In the genomic region with DNA sequence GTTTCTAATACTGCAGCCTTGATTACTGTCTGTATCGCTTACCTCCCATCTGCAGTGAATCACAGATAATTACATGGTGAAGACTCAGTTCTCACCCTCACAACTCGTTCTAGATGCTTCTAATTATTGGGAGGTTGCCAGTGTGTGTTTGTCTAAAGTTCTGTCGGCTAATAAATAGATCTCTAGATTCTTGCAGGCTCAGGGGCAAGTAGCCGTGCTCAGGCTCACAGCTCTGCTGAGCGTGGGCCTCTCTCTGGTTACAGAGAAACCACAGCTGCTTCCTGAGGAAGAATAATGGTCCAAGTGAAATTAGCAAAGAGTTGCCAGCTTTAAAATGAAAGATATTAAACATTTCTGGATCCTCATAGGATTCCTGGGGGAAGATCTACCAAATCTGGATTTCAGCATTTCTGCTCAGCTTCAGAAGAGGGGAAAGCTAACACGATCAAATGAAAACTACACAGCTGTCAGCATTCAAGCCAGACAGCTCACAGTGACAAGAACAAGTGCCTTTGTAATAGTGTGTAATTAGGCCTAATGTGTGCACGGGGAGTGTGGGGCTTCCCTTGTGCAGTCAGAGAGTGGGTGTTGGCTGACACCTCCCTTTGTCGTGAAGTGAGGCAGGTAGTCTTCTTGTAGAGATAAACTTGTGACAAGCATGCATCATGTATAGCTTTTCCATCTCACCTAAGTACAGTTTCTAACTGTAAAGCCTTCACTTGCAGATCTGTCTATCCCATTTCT, we compare ENCODE assay signal across 14 mouse cellular contexts.
DNase-seq lines count a peak whose midpoint lies in the region; ATAC-seq lines count a peak whose summit lies in the region.
"Had no signal": no experiment of that assay in that cellular context is flagged by ENCODE, and none has a peak within 500 bp of the region (broad histone marks: within the 10 kb centered on the region; RNA-seq: fewer than 3 reads in every experiment).

No protein-coding gene starts in this region.

- intact Hi-C loops in left cerebral cortex, postnatal 4 days (cut with DNase I), result no loop called here

- H3K4me1 ChIP-seq in kidney, embryonic 15.5 days, result peaks cover 36% of the 10 kb centered on the region
- peaks cover 20% of the 10 kb centered on the region for H3K4me1 ChIP-seq in stomach, embryonic 16.5 days (ENCODE audit: control insufficient read depth, insufficient read depth, low read length)
- H3K4me1 ChIP-seq in hindbrain, embryonic 10.5 days (replicated peaks), result peaks cover 7% of the 10 kb centered on the region; the same call in 1 of the 2 replicates

- H3K9ac ChIP-seq in kidney, embryonic 15.5 days, result no peak overlapping the region
- H3K9ac ChIP-seq in stomach, embryonic 16.5 days (ENCODE audit: low read length), result 0 out of 2 replicates have a peak overlapping the region, but pooled peaks have one; percentile 5
- H3K9ac ChIP-seq: midbrain, embryonic 15.5 days had no signal

- no peak for DNase-seq in kidney, postnatal 36 days
- peak; percentile 4 to 13 for DNase-seq in spleen, postnatal 36 days (ENCODE audit: low spot score in 2 of 2)
- no peak for DNase-seq in spleen, postnatal 10 days (ENCODE audit: low spot score in 2 of 2)
- no peak for DNase-seq in left cerebral cortex, postnatal 4 days
- DNase-seq in hindbrain, embryonic 10.5 days (ENCODE audit: low spot score), result no peak
- DNase-seq: adrenal gland, postnatal 36 days; cerebellum, postnatal 14 days; heart, postnatal 14 days; liver; thymus, postnatal 4 days had no signal

- WGBS in kidney, embryonic 15.5 days, result 33% methylated on average over 8 of the region's 8 CpGs
- 27% methylated on average over 8 of the region's 8 CpGs for WGBS in stomach, embryonic 16.5 days
- WGBS in hindbrain, embryonic 10.5 days, result 77% methylated on average over 8 of the region's 8 CpGs

- no peaks in the 10 kb centered on the region for H3K9me3 ChIP-seq in kidney, embryonic 15.5 days (replicated peaks)
- H3K9me3 ChIP-seq in stomach, embryonic 16.5 days (replicated peaks; ENCODE audit: control insufficient read depth, low read length), result no peaks in the 10 kb centered on the region
- no peaks in the 10 kb centered on the region for H3K9me3 ChIP-seq in hindbrain, embryonic 10.5 days
- H3K9me3 ChIP-seq: midbrain, embryonic 15.5 days had no signal

- H3K27me3 ChIP-seq in kidney, embryonic 15.5 days, result no peaks in the 10 kb centered on the region
- no peaks in the 10 kb centered on the region for H3K27me3 ChIP-seq in stomach, embryonic 16.5 days (ENCODE audit: control insufficient read depth, insufficient read depth, low read length)
- H3K27me3 ChIP-seq in hindbrain, embryonic 10.5 days (ENCODE audit: insufficient read depth, poor library complexity, severe bottlenecking), result no peaks in the 10 kb centered on the region
- H3K27me3 ChIP-seq: midbrain, embryonic 15.5 days had no signal

- no peak overlapping the region for H3K4me3 ChIP-seq in kidney, embryonic 15.5 days (replicated peaks)
- H3K4me3 ChIP-seq in stomach, embryonic 16.5 days (replicated peaks; ENCODE audit: low read length), result no peak overlapping the region
- no peak overlapping the region for H3K4me3 ChIP-seq in hindbrain, embryonic 10.5 days
- H3K4me3 ChIP-seq: midbrain, embryonic 15.5 days had no signal

- H3K27ac ChIP-seq in kidney, embryonic 15.5 days, result peak overlapping the region; percentile 20; the same call in 1 of the 2 replicates
- H3K27ac ChIP-seq in stomach, embryonic 16.5 days (ENCODE audit: low read length), result peak overlapping the region; percentile 35
- H3K27ac ChIP-seq in hindbrain, embryonic 10.5 days, result no peak overlapping the region
- H3K27ac ChIP-seq: midbrain, embryonic 15.5 days had no signal

- ATAC-seq in kidney, embryonic 15.5 days (replicated peaks; ENCODE audit: low FRiP score), result no peak
- ATAC-seq in hematopoietic stem cell, adult 5-6 weeks (replicated peaks in 1 of 2; ENCODE audit: insufficient read depth in 1 of 2, low FRiP score in 2 of 2, low TSS enrichment in 1 of 2, low read depth in 1 of 2, poor library complexity in 2 of 2, severe bottlenecking in 2 of 2), result peak; percentile 80 to 85
- ATAC-seq in stomach, embryonic 16.5 days (ENCODE audit: insufficient read depth, low FRiP score), result no peak
- ATAC-seq: midbrain, embryonic 15.5 days had no signal

- peaks cover 9% of the 10 kb centered on the region for H3K36me3 ChIP-seq in kidney, embryonic 15.5 days
- no peaks in the 10 kb centered on the region for H3K36me3 ChIP-seq in stomach, embryonic 16.5 days (ENCODE audit: control insufficient read depth, insufficient read depth, low read length)
- peaks cover 34% of the 10 kb centered on the region for H3K36me3 ChIP-seq in hindbrain, embryonic 10.5 days
- H3K36me3 ChIP-seq: midbrain, embryonic 15.5 days had no signal

- no peak overlapping the region for H3K4me2 ChIP-seq in kidney, embryonic 15.5 days
- H3K4me2 ChIP-seq in stomach, embryonic 16.5 days (ENCODE audit: low read depth, low read length), result no peak overlapping the region
- H3K4me2 ChIP-seq: midbrain, embryonic 15.5 days had no signal

Comparison
In these comparisons a context has a peak if more than half of its experiments do, and no peak if none do; other contexts are left out.
1. DNase-seq: peak in spleen, postnatal 36 days (2 of 2); none in kidney, postnatal 36 days (0 of 2), spleen, postnatal 10 days (0 of 2), left cerebral cortex, postnatal 4 days (single experiment) and hindbrain, embryonic 10.5 days (single experiment).
2. ATAC-seq: peak in hematopoietic stem cell, adult 5-6 weeks (2 of 2); none in kidney, embryonic 15.5 days (single experiment) and stomach, embryonic 16.5 days (single experiment).